Mouse (Mus musculus) liver, embryonic 12.5 days (tissue): Measurements from ENCODE around the gene Hpse2. TPM values are rescaled to one million over a fixed set of nuclear protein-coding genes. Genes with fewer than 3 reads are reported as not detected.

Source experiments
- ATAC-seq: fragments of 200-750 bp; cut with Nextera tagmentation; 2 replicates; pipeline ENCODE4 v1.8.0; 2017; ENCODE audit warnings: moderate number of reproducible peaks, mild to moderate bottlenecking, moderate library complexity
- H3K27ac ChIP-seq: fragments of 300-500 bp; sonication (generic); 2 replicates; pipeline ENCODE4 v1.5.1; 2016; ENCODE audit warnings: mild to moderate bottlenecking
- H3K27me3 ChIP-seq: fragments of 300-500 bp; sonication (generic); replicated peaks from 2 replicates; pipeline ENCODE4 v1.6.1; 2016; ENCODE audit warnings: mild to moderate bottlenecking, moderate library complexity
- H3K36me3 ChIP-seq: fragments of 300-500 bp; sonication (generic); 2 replicates; pipeline ENCODE4 v1.6.1; 2016; ENCODE audit warnings: mild to moderate bottlenecking, moderate library complexity
- H3K4me1 ChIP-seq: fragments of 300-500 bp; sonication (generic); 2 replicates; pipeline ENCODE4 v1.6.1; 2016
- H3K4me2 ChIP-seq: fragments of 300-500 bp; sonication (generic); 2 replicates; pipeline ENCODE4 v1.6.1; 2016; ENCODE audit warnings: mild to moderate bottlenecking, moderate library complexity
- H3K4me3 ChIP-seq: fragments of 300-500 bp; sonication (generic); 2 replicates; pipeline ENCODE4 v1.5.1; 2016; ENCODE audit warnings: mild to moderate bottlenecking, moderate library complexity
- H3K9ac ChIP-seq: fragments of 300-500 bp; sonication (generic); 2 replicates; pipeline ENCODE4 v1.6.1; 2016; ENCODE audit warnings: mild to moderate bottlenecking, moderate library complexity
- H3K9me3 ChIP-seq: fragments of 300-500 bp; sonication (generic); replicated peaks from 2 replicates; pipeline ENCODE4 v1.6.1; 2016; ENCODE audit warnings: mild to moderate bottlenecking, moderate library complexity
- WGBS: fragments of 180-500 bp; shearing (Covaris S2); methylation state at CpG from one replicate; pipeline ENCODE4 v1.1.7; 2016; ENCODE audit not compliant: insufficient replicate concordance; 5-methylcytosine and 5-hydroxymethylcytosine counted together
- polyA plus RNA-seq: library from polyadenylated mRNA; unstranded; fragments of >200 nt; fragmentation: Nextera tagmentation; extraction: Ambion mirVana; gene quantifications from 2 replicates; pipeline ENCODE4 v1.2.1, GENCODE M21; 2016

Gene Hpse2
- polyA plus RNA-seq, 1 experiment from 2014 or later, result not detected

DNA sequence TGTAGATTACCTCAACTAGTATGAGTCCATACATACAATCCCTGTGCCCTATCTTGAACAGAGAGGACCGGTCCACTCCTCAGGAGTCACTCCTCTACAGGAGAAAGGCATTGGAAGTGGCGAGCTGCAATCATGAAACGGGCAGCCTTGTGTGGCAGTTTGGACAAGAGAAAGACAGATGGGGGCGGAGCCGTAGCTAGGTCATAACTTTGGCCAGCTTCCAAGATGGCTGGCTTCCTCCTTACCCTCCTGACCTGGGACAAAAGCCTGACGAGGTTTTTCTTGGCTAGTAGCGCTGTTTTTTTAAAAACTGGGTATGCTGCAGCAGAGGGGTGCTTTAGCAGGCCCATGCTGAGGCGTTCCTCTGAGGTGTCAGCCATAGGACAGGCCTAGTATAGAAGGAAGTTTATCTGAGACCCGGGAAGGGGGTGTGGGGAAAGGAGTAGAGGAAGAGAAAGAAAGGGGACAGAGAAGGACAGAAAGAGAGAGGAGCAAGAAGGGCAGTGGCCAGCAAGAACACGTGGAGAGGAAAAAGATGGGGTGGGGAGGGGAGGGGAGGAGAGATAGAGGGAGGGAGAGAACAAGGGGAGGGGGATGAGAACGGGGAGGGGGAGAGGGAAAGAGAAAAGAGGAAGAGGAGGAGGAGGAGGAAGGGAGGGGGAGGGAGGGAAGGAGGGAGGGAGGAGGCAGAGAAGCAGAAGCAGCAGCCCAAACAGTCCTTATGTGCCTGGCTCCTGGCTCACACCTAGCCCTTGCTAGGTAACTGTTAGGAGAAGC lies 634.8 kb downstream of the Hpse2 start:
- WGBS, result 12% methylated on average over 11 of the region's 11 CpGs
- H3K4me3 ChIP-seq, result peak overlapping the region; percentile 52
- peak; percentile 19; the same call in 1 of the 2 replicates for ATAC-seq
- H3K9me3 ChIP-seq, result no peaks in the 10 kb centered on the region
- no peaks in the 10 kb centered on the region for H3K36me3 ChIP-seq
- no peaks in the 10 kb centered on the region for H3K27me3 ChIP-seq
- H3K4me2 ChIP-seq, result peak overlapping the region; percentile 86
- peak overlapping the region; percentile 81 for H3K27ac ChIP-seq
- H3K4me1 ChIP-seq, result peaks cover 64% of the 10 kb centered on the region
- H3K9ac ChIP-seq, result no peak overlapping the region

DNA sequence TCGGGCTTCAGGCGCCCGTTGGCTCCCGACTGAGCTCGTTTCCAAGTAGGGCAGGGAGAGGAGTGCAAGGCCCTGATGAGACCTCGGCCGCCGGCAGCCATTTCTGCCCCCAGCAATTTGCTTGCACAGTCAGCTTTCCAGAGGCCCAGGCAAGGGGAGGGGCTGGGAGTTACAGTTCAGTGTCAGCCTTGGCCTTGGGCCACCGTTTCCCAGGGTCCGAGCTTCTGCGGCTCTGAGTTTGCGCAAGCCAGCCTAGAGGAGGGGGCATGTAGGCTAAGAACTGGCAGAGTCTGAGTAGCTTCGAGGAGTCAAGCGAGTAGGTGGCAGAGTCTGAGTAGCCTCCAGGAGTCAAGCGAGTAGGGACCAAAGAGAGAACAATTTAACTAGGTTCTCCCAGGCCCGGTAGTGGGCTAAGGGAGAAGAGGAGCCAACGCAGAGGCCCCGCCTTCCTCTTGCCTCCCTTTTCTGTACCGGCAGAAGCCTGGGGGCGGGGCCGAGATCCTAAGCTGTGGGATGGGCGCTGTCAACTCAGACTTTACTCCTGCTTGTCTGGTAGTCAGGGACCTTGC lies 635.7 kb downstream of the Hpse2 start, which contains the start of gene Pyroxd2:
Gene Pyroxd2, minus strand, starts transcription at position 413 of the 569 bp plus-strand sequence.
- WGBS, result 7% methylated on average over 22 of the region's 22 CpGs
- H3K4me1 ChIP-seq, result peaks cover 55% of the 10 kb centered on the region

DNA sequence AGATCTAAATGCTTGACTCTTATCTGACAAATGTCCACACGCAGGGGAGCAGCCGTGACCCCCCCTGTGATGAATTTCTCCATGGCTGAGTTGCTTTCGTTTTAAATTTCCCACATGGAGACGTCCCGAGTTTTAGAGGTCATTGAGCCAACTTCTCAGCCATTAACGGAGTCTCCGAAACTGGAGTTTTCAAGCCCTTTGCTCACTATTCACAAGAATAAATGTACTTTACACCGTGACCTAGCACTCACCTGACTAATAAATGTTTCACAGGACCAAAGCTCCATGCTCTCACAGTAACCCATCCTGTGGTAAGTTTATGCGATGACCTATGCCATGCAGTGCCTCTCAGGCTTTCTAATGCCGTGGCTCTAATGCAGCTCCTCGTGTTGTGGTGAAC lies 638.0 kb downstream of the Hpse2 start:
- ATAC-seq, result no peak
- Histone ChIP-seq H3K27me3 (no peaks in the 10 kb centered on the region), H3K36me3 (no peaks in the 10 kb centered on the region), H3K4me3 (no peak overlapping the region), H3K27ac (no peak overlapping the region), H3K4me1 (peaks cover 54% of the 10 kb centered on the region), H3K9ac (no peak overlapping the region), H3K9me3 (no peaks in the 10 kb centered on the region), H3K4me2 (no peak overlapping the region)
- 58% methylated on average over 11 of the region's 11 CpGs for WGBS

More for the DNA sequence above, 635.7 kb downstream of the Hpse2 start, which contains the start of gene Pyroxd2:
- Histone ChIP-seq H3K27me3 (no peaks in the 10 kb centered on the region), H3K9me3 (no peaks in the 10 kb centered on the region), H3K27ac (peak within 1 kb of the TSS; percentile 81), H3K4me2 (peak within 1 kb of the TSS; percentile 86), H3K36me3 (no peaks in the 10 kb centered on the region), H3K4me3 (peak within 1 kb of the TSS; percentile 52), H3K9ac (peak within 1 kb of the TSS; percentile 65)
- peak; percentile 84 for ATAC-seq

DNA sequence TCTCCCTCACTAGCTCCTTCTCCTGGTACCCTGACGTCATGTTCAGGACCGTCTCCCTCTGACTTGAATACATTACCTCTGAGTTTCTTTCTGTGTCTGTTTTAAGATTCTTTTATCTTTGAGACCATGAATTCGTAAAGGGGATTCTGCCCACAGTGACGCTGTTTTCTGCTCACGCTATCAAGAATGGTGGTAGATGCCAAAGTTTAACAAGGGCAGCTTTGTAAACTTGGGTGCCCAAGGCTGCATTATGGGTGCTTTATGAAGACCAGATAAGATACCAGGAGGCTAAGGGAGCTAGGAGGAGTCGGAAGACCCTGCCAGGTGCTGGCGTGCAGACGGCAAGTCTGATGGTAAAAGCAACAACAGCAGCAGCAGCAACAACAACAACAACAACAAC lies 641.5 kb downstream of the Hpse2 start:
- Histone ChIP-seq H3K27ac (no peak overlapping the region), H3K4me1 (peaks cover 47% of the 10 kb centered on the region), H3K4me2 (no peak overlapping the region), H3K9me3 (no peaks in the 10 kb centered on the region), H3K27me3 (peaks cover 8% of the 10 kb centered on the region; the same call in 1 of the 2 replicates), H3K4me3 (no peak overlapping the region), H3K9ac (no peak overlapping the region), H3K36me3 (no peaks in the 10 kb centered on the region)
- WGBS, result 73% methylated on average over 8 of the region's 8 CpGs
- ATAC-seq, result no peak

DNA sequence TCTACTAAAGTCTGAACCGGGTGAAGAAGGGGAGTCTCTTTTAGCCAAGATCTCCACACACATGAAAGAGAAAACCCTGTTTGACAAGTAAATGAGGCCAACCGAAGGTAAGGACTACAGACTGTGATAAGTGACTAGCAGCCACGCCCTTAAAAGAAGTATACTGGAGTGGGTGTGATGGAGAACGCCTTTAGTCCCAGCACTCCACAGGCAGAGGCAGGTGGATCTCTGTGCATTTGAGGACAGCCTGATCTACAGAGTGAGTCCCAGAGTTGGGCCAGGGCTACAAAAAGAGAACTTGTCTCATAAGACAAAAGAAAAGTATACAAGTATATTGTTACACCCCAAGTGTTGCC lies 642.3 kb downstream of the Hpse2 start:
- no peak overlapping the region for H3K9ac ChIP-seq
- H3K36me3 ChIP-seq, result no peaks in the 10 kb centered on the region
- no peak overlapping the region for H3K4me3 ChIP-seq
- no peaks in the 10 kb centered on the region for H3K9me3 ChIP-seq
- H3K27ac ChIP-seq, result no peak overlapping the region
- 24% methylated on average over 4 of the region's 4 CpGs for WGBS
- peak overlapping the region; percentile 39 for H3K4me2 ChIP-seq
- peaks cover 44% of the 10 kb centered on the region for H3K4me1 ChIP-seq
- ATAC-seq, result peak; percentile 51; the same call in 1 of the 2 replicates
- peaks cover 8% of the 10 kb centered on the region; the same call in 1 of the 2 replicates for H3K27me3 ChIP-seq

DNA sequence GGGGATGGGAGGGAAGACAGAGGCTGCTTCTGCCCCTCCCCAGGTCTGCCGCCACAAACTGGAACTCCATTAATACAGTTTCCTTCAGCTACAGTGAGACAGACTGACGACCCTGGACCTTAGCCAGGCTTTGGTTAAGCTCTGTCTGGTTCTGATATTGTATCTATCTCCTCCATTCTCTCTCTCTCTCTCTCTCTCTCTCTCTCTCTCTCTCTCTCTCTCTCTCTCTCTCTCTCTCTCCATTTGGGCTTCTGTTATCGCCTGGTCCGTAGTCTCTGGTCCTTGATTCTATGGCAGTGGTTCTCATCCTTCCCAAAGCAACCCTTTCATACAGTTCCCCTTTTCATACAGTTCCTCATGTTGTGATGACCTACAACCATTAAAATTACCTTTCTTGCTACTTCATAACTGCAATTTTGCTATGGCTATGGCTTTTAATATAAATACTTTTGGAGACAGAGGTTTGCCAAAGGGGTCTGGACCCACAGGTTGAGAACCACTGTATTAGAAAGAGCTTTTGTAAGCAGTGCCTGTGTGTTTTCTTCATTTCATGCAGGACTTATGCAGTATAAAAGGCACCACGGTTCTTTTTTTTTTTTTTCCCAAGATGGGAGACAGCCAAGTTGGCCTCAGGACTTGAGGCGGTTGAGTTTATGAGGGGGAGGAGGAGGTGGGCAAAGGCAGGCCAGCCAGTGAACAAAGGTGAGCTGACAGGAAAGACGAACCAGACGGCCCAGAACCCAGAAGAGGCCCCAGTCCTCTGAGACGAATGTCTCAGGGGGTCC lies 642.9 kb downstream of the Hpse2 start:
- no peak overlapping the region for H3K4me3 ChIP-seq
- no peak overlapping the region for H3K27ac ChIP-seq
- 33% methylated on average over 9 of the region's 9 CpGs for WGBS
- H3K9me3 ChIP-seq, result no peaks in the 10 kb centered on the region
- no peaks in the 10 kb centered on the region for H3K36me3 ChIP-seq
- peaks cover 49% of the 10 kb centered on the region for H3K4me1 ChIP-seq
- H3K4me2 ChIP-seq, result peak overlapping the region; percentile 39
- H3K9ac ChIP-seq, result no peak overlapping the region
- H3K27me3 ChIP-seq, result peaks cover 8% of the 10 kb centered on the region; the same call in 1 of the 2 replicates
- 0 out of 2 replicates have a peak, but pooled peaks have one; percentile 19 for ATAC-seq

DNA sequence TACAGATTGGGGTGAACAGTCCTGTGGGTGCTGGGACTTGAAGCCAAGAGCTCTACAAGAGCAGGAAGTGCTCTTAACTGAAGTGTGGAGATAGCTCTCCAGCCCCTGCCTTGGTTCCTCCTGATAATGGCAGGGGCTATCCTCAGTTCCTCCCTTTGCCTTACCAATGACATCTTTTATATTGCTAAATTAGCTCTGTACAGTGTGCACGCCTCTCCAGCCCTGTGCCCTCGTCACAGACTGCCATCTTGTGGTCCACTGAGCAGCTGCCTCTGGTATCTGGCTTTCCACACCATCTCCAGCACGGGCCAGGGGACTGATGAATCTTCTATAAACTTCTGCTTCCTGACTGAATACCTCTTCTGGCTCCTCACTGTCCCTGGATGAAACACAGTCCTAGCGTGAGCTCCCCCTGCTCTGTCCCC lies 644.0 kb downstream of the Hpse2 start:
- H3K27me3 ChIP-seq, result peaks cover 8% of the 10 kb centered on the region; the same call in 1 of the 2 replicates
- WGBS, result 5% methylated on average over 4 of the region's 4 CpGs
- ATAC-seq, result peak; percentile 77
- H3K9ac ChIP-seq, result no peak overlapping the region
- H3K4me1 ChIP-seq, result peaks cover 39% of the 10 kb centered on the region
- no peak overlapping the region for H3K4me3 ChIP-seq
- H3K4me2 ChIP-seq, result peak overlapping the region; percentile 19
- no peaks in the 10 kb centered on the region for H3K36me3 ChIP-seq
- no peaks in the 10 kb centered on the region for H3K9me3 ChIP-seq
- 0 out of 2 replicates have a peak overlapping the region, but pooled peaks have one; percentile 50 for H3K27ac ChIP-seq

DNA sequence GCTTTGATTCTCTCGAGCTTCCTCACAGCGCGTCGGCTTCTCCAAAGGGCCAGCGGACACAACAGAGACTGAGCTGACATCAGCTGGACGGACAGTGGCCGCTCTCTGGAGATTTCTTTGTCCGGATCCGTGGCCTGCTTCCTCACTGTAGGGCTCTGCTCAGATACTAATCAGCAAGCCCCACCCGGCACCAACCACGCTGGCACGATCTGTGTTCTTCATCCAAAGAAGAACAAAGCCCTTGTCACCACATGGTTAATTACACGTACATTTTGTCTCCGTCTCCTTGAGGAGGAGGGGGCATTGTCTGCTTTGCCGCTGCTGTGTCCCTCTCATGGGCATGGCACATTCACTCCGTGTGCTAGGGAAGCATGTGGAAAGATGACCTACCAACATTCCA lies 644.9 kb downstream of the Hpse2 start:
- no peak overlapping the region for H3K4me3 ChIP-seq
- WGBS, result 42% methylated on average over 16 of the region's 16 CpGs
- ATAC-seq, result no peak

DNA sequence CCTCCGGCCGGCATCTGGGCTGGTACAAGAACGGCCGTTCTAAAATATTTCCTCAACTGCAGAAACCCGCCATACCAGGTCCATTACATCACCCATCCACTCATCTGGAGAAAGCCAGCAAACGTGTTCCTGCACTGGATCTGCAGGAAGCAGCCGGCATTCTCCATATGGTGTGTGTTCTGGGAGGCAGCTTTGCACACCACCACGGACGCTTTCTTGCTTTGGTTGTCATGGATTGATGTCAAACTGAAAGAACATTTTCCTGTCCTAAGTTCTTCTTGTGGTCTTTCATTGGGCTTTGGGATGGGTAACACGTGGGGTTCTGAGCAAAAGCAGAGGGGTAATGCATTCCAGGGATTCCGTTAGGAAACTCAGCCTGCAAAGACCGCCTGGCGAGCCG lies 646.3 kb downstream of the Hpse2 start:
- Histone ChIP-seq H3K9me3 (no peaks in the 10 kb centered on the region), H3K27me3 (peaks cover 11% of the 10 kb centered on the region; the same call in 1 of the 2 replicates), H3K9ac (no peak overlapping the region), H3K36me3 (no peaks in the 10 kb centered on the region), H3K4me2 (no peak overlapping the region), H3K4me3 (no peak overlapping the region), H3K4me1 (peaks cover 53% of the 10 kb centered on the region), H3K27ac (no peak overlapping the region)
- WGBS, result 63% methylated on average over 14 of the region's 14 CpGs
- ATAC-seq, result no peak

More for the DNA sequence above, 644.9 kb downstream of the Hpse2 start:
- Histone ChIP-seq H3K9ac (no peak overlapping the region), H3K27ac (no peak overlapping the region), H3K4me2 (no peak overlapping the region), H3K27me3 (peaks cover 11% of the 10 kb centered on the region; the same call in 1 of the 2 replicates), H3K36me3 (no peaks in the 10 kb centered on the region), H3K9me3 (no peaks in the 10 kb centered on the region), H3K4me1 (peaks cover 41% of the 10 kb centered on the region)

DNA sequence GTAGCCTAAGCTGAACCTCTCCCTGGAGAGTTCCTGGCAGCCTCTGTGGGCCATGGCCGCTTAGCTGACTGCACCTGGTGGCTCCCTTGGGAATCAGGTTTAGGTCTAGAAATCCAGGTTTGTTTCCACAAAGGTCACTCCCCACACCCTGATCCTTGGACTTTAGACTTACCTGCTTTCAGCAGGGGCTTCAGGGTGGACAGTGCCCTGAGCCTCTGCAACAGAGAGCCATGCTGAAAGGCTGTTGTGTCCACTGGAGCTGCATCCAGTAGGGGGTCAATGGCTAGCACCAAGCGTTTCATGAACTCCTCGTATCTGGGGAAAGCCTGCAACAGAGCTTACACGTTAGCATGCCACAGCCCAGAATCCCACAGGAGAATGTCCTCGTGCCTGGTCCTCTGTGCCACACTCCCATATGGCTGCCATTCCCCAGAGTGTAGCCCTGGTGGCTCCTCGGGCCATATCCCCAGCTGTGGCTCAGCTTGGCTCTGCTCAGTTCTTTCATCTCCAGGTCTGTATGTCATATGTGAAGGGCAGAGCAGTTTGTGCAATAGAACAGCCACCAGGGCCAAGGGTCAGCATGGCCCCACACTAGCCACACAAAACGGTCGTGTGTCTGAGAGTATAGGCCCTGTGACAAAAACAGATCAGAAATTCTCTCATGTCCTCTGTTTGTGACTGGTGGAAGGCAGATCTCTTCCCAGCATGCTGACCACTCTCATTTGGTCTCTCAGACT lies 647.8 kb downstream of the Hpse2 start:
- 66% methylated on average over 8 of the region's 8 CpGs for WGBS
- no peak overlapping the region for H3K9ac ChIP-seq
- H3K27me3 ChIP-seq, result peaks cover 14% of the 10 kb centered on the region; the same call in 1 of the 2 replicates
- H3K4me1 ChIP-seq, result peaks cover 48% of the 10 kb centered on the region
- no peak overlapping the region for H3K4me3 ChIP-seq
- H3K9me3 ChIP-seq, result no peaks in the 10 kb centered on the region
- ATAC-seq, result no peak
- H3K27ac ChIP-seq, result no peak overlapping the region
- H3K36me3 ChIP-seq, result no peaks in the 10 kb centered on the region
- H3K4me2 ChIP-seq, result no peak overlapping the region

DNA sequence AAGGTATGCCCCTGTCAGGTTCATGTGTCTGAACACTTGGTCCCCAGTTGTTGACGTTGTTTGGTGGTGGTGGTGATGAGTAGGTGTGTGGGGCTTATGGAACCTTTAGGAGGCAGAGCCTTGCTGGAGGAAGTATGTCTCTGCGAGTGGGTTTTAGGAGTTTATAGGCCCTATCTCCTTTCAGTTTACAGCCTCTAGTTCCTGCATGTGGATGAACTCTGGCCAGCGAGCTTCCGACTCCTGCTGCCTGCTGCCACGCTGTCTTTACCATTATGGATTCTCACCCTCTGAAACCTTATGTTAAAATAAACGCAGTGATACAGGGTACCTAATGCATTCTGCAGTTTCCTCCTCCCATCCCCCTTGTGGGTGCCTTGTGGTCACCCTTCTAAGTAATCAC lies 648.4 kb downstream of the Hpse2 start:
- no peak for ATAC-seq
- no peak overlapping the region for H3K4me3 ChIP-seq
- no peak overlapping the region for H3K4me2 ChIP-seq
- H3K4me1 ChIP-seq, result peaks cover 42% of the 10 kb centered on the region
- no peaks in the 10 kb centered on the region for H3K36me3 ChIP-seq
- 57% methylated on average over 6 of the region's 6 CpGs for WGBS
- peaks cover 14% of the 10 kb centered on the region; the same call in 1 of the 2 replicates for H3K27me3 ChIP-seq
- H3K9me3 ChIP-seq, result no peaks in the 10 kb centered on the region
- H3K9ac ChIP-seq, result no peak overlapping the region
- H3K27ac ChIP-seq, result no peak overlapping the region
